Mouse (Mus musculus) spleen, adult 18-20 months (tissue): Measurements from ENCODE around the gene Zbtb20.

ENCODE experiments used
- DNase-seq, 2 experiments: peaks; one replicate each; pipeline ENCODE4 v3.0.0; 2022; ENCODE audit warnings: mixed read lengths in 2 of 2

The Zbtb20 gene

GRCm38 (mm10) chr16:43495175-43495818, 619.6 kb downstream of the Zbtb20 start:
- no peak for DNase-seq

GRCm38 (mm10) chr16:43497093-43497492, 621.4 kb downstream of the Zbtb20 start:
- DNase-seq = no peak

GRCm38 (mm10) chr16:43500132-43500853, 624.6 kb downstream of the Zbtb20 start:
- DNase-seq = no peak

GRCm38 (mm10) chr16:43501284-43501683, 625.6 kb downstream of the Zbtb20 start:
- DNase-seq = no peak

- DNase-seq = no peak
Observed at GRCm38 (mm10) chr16:43502339-43503009, 626.8 kb downstream of the Zbtb20 start.

- no peak for DNase-seq
Observed at GRCm38 (mm10) chr16:43503010-43503635, 627.4 kb downstream of the Zbtb20 start.

GRCm38 (mm10) chr16:43503636-43504010, 627.9 kb downstream of the Zbtb20 start:
- DNase-seq = no peak

- no peak for DNase-seq
Observed at GRCm38 (mm10) chr16:43504151-43504550, 628.5 kb downstream of the Zbtb20 start.

GRCm38 (mm10) chr16:43504556-43504955, 628.9 kb downstream of the Zbtb20 start:
- no peak for DNase-seq

- DNase-seq = no peak
Observed at GRCm38 (mm10) chr16:43505314-43505950, 629.8 kb downstream of the Zbtb20 start.

- no peak for DNase-seq
Observed at GRCm38 (mm10) chr16:43506189-43506751, 630.6 kb downstream of the Zbtb20 start.

- peak; percentile 23 to 26 for DNase-seq
Observed at GRCm38 (mm10) chr16:43506771-43507405, 631.2 kb downstream of the Zbtb20 start.

GRCm38 (mm10) chr16:43508166-43508998, 632.7 kb downstream of the Zbtb20 start:
- no peak for DNase-seq

- no peak for DNase-seq
Observed at GRCm38 (mm10) chr16:43510516-43510915, 634.8 kb downstream of the Zbtb20 start.

- no peak for DNase-seq
Observed at GRCm38 (mm10) chr16:43511531-43511930, 635.9 kb downstream of the Zbtb20 start.

GRCm38 (mm10) chr16:43513933-43514332, 638.3 kb downstream of the Zbtb20 start:
- no peak for DNase-seq

GRCm38 (mm10) chr16:43515538-43515937, 639.9 kb downstream of the Zbtb20 start:
- no peak for DNase-seq

- DNase-seq = no peak
Observed at GRCm38 (mm10) chr16:43520274-43520673, 644.6 kb downstream of the Zbtb20 start.

GRCm38 (mm10) chr16:43522482-43522881, 646.8 kb downstream of the Zbtb20 start:
- no peak for DNase-seq

GRCm38 (mm10) chr16:43524179-43524578, 648.5 kb downstream of the Zbtb20 start:
- no peak for DNase-seq

GRCm38 (mm10) chr16:43525624-43526023, 649.9 kb downstream of the Zbtb20 start:
- no peak for DNase-seq
